Comparison of ENCODE assay signal across 9 mouse cellular contexts in genomic region chr12:8348733-8349513, GRCm38 (mm10). TPM values are rescaled to one million over a fixed set of nuclear protein-coding genes. Genes with fewer than 3 reads are reported as not detected.
DNase-seq lines count a peak whose midpoint lies in the region; ATAC-seq and TF ChIP-seq lines count a peak whose summit lies in the region.
"Had no signal": no experiment of that assay in that cellular context is flagged by ENCODE, and none has a peak within 500 bp of the region (broad histone marks: within the 10 kb centered on the region; RNA-seq: fewer than 3 reads in every experiment).

No protein-coding gene starts in this region.

- H3K9me3 ChIP-seq in hindbrain, embryonic 15.5 days, result no peaks in the 10 kb centered on the region

- peak; percentile 53 for DNase-seq in embryo, embryonic 10 days (ENCODE audit: low spot score)
- DNase-seq in embryo, embryonic 11 days, result no peak
- DNase-seq in kidney, postnatal 14 days, result peak; percentile 60
- DNase-seq in kidney, adult 8-10 months, result no peak
- DNase-seq in thymus, adult 2 months, result no peak
- no peak for DNase-seq in yolk sac, embryonic 10.5 days (ENCODE audit: low spot score)
- DNase-seq: cerebellum, adult 2 months had no signal

- 57% methylated on average over 9 of the region's 9 CpGs for WGBS in hindbrain, embryonic 15.5 days
- 53% methylated on average over 9 of the region's 9 CpGs for WGBS in macrophage (ENCODE audit: missing documents)
- 80% methylated on average over 9 of the region's 9 CpGs for WGBS in thymus, adult 2 months

- H3K9ac ChIP-seq in hindbrain, embryonic 15.5 days, result no peak overlapping the region

- H3K79me2 ChIP-seq in macrophage (ENCODE audit: inconsistent target), result no peaks in the 10 kb centered on the region

- no peak for TF ChIP-seq CTCF in thymus, adult 2 months (IDR thresholded peaks at IDR 0.05; ENCODE audit: borderline replicate concordance, control insufficient read depth, extremely low read depth, insufficient read depth, low read length, poor library complexity)

- no peak overlapping the region for H3K4me2 ChIP-seq in hindbrain, embryonic 15.5 days

- H3K27ac ChIP-seq in hindbrain, embryonic 15.5 days (replicated peaks), result no peak overlapping the region
- H3K27ac ChIP-seq in macrophage, result peak overlapping the region; percentile 91
- H3K27ac ChIP-seq in thymus, adult 2 months (ENCODE audit: control insufficient read depth, insufficient read depth, low read length), result no peak overlapping the region

- no peaks in the 10 kb centered on the region for H3K36me3 ChIP-seq in hindbrain, embryonic 15.5 days
- no peaks in the 10 kb centered on the region for H3K36me3 ChIP-seq in macrophage (ENCODE audit: inconsistent target)
- H3K36me3 ChIP-seq in thymus, adult 2 months (ENCODE audit: control insufficient read depth, insufficient read depth, low read length), result no peaks in the 10 kb centered on the region

- no peak for TF ChIP-seq POLR2A in thymus, adult 2 months (IDR thresholded peaks at IDR 0.05; ENCODE audit: control insufficient read depth, extremely low read depth, insufficient read depth, low read length, poor library complexity)

- no peaks in the 10 kb centered on the region for H3K27me3 ChIP-seq in hindbrain, embryonic 15.5 days
- H3K27me3 ChIP-seq in thymus, adult 2 months (ENCODE audit: control insufficient read depth, insufficient read depth, low read length), result no peaks in the 10 kb centered on the region

- H3K4me3 ChIP-seq in hindbrain, embryonic 15.5 days, result no peak overlapping the region
- H3K4me3 ChIP-seq in macrophage (ENCODE audit: inconsistent target), result no peak overlapping the region
- no peak overlapping the region for H3K4me3 ChIP-seq in thymus, adult 2 months (ENCODE audit: control insufficient read depth, insufficient read depth, low read length)

- H3K4me1 ChIP-seq in hindbrain, embryonic 15.5 days (replicated peaks), result no peaks in the 10 kb centered on the region
- H3K4me1 ChIP-seq in thymus, adult 2 months (replicated peaks; ENCODE audit: control insufficient read depth, insufficient read depth, low read length), result peaks cover 28% of the 10 kb centered on the region

- 0 out of 2 replicates have a peak, but pooled peaks have one; percentile 33 for ATAC-seq in hindbrain, embryonic 15.5 days (ENCODE audit: low FRiP score, low read depth)

RNA-seq across cellular contexts. Expression of gene Hs1bp3, which starts 35.7 kb away (rescaled TPM):
- 10.2 and 10.8 TPM in 2 replicates for polyA plus RNA-seq in hindbrain, embryonic 15.5 days (2015; fragmentation: Nextera tagmentation; extraction: Ambion mirVana)
- 10 to 100 TPM in 20 of 26 experiments, 1 to 10 TPM in 6; 6.4 to 34.0 (median 15.6) TPM for total RNA-seq in macrophage (2018; cell fraction: chromatin; rRNA removed)
- total RNA-seq in macrophage (2018; cell fraction: cytosol; rRNA removed), result 10 to 100 TPM; 21.6 to 54.9 (median 34.9) TPM
- total RNA-seq in macrophage (2018; cell fraction: nucleus; rRNA removed), result 10 to 100 TPM; 13.1 to 39.0 (median 20.5) TPM
- 33.1 to 40.0 TPM (median 38.6 TPM) in 3 replicates for polyA plus RNA-seq in macrophage (2018)
- polyA plus RNA-seq in thymus, adult 2 months (2012; rRNA removed), result 12.4 and 14.3 TPM in 2 replicates

RNA-seq across cellular contexts. Expression of gene Gdf7, which starts 47.2 kb away (rescaled TPM):
- polyA plus RNA-seq in hindbrain, embryonic 15.5 days (2015; fragmentation: Nextera tagmentation; extraction: Ambion mirVana), result 0.41 and 0.65 TPM in 2 replicates
- total RNA-seq in macrophage (2018; cell fraction: chromatin; rRNA removed), result not detected
- total RNA-seq in macrophage (2018; cell fraction: cytosol; rRNA removed), result not detected
- not detected for total RNA-seq in macrophage (2018; cell fraction: nucleus; rRNA removed)
- not detected in 3 replicates for polyA plus RNA-seq in macrophage (2018)
- 2.3 and 3.5 TPM in 2 replicates for polyA plus RNA-seq in thymus, adult 2 months (2012; rRNA removed)

Comparison
In these comparisons a context has a peak if more than half of its experiments do, and no peak if none do; other contexts are left out.
1. DNase-seq: peak in embryo, embryonic 10 days (single experiment) and kidney, postnatal 14 days (single experiment); none in embryo, embryonic 11 days (single experiment), kidney, adult 8-10 months (0 of 2), thymus, adult 2 months (single experiment) and yolk sac, embryonic 10.5 days (single experiment).